Mouse (Mus musculus): ENCODE data around the gene Fam229a. TPM values are rescaled to one million over a fixed set of nuclear protein-coding genes. Genes with fewer than 3 reads are reported as not detected.

The Fam229a gene
- polyA plus RNA-seq (2014; fragmentation: Illumina TruSeq; extraction: RNeasy Lipid Tissue Mini Kit (QIAGEN cat#74804); ENCODE audit: low read depth, low replicate concordance), result not detected

DNA sequence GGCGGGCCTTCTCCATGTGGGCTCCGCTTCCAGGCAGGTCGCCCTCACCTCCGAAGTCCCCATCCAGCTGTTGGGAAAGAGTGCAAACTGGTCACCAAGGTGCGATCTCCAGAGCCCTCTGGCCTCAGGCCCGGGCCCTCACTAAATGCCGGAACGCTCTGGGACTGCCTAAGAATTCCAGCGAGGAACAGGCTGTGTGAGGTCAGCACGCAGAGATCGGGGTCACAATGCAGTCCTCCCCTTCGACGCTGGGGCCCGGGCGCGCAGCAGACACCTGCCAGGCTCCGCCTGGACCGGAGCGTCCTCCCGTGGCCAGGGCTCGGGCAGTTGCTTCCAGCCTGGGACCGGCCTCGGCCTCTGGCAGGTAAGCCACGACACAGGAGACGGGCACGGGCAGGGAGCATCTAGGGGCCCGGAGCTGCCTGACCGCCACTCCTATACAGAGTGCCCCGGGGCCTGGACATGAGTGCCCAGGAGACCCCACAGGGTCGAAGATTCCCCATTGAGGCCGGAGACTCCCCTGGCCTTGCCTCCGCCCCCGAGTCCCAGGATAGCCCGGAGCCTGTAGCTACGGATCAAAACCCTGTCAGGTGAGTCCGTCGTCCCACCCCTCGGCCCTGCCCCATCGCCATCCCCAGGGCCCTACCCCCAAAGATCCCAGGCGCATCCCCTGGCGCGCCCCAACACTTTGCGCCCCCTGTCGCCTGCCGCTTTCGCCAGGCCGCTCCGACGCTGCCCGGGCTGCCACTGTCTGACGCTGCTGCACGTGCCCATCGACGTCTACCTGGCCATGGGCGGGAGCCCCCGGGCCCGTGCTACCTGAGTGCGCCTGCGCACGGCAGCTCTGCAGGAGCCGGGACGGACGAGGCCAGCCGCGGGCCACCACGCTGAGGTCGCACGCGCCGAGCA, at the start of gene Fam229a, which contains the start of gene Tssk3:
Fam229a (plus strand) TSS at position 219 of the 909 bp plus-strand sequence.
Tssk3 (minus strand) TSS at position 51 of the 909 bp plus-strand sequence.

DNA sequence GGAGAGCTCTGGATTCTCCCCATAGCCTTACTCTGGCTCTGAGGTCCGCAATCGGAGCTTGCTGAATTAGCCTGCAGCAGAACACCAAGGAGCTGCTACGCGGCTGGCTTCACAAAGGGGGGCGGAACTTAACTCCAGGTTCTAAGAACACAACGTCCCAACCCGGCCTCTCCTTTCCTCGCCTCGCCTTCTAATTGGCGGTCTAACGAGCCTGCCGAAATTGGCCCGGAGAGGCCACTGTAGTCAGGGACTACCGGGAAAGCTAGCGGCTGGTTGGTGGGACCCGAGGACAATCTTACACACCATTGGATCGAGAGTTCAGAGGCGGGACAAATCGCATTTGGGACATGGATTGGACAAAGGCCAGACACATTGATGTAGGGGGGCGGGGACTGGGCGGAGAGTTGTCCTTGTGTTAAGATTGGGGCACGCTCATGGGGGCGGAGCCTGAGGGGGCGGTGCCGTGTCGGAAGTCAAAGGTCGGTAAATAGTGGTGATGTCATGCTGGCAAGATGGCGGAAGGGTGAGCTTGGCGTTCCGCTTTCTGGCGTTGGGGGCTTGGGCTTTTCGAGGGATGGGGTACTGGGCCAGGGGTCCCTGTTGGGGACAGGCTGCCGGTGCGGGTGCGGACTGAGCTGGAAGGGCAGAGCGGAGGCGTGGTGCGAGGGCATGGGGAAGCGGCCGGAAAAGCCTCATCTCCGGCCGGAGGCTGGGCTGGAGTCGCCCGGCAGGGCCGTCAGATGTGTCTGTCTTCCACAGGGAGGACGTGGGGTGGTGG, 29.6 kb upstream of the Fam229a start, which contains the start of gene Bsdc1:
Bsdc1 (plus strand) TSS at position 399 of the 778 bp plus-strand sequence.

DNA sequence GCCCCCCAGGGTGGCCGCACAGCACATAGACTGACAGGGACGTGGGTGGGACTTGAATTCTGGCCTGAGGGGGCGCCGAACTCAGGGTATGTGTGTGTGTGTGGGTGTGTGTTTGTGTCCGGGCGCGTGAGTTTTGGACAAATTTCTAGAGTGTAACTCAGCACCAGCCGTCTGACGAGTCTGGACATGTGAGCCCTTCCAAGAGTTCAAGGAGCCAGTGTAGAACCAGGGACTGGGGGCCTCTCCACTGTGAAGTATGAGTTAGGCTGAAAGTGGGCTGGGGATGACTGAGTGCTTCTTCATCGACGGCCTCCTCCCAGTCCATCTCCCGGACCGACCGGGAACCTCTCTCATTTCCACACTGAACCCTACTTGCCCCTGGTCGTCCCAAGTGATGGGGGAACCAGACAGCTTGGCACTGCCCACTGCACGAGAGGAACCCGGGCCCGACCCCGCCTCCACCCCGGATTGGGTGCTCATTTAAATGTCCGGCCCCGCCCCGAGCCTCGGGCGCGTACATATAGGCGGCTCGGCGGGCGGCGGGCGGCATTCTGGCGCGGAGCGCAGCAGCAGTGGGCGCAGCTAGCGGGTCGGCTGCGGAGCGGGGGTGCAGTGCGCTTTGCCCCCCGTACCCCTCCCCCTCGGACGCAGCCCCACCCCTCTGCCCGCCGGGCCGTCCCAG, 22.2 kb downstream of the Fam229a start, which contains the start of gene Marcksl1:
Marcksl1 (plus strand) TSS at position 496 of the 682 bp plus-strand sequence.

Other genes with a start within 250 kb of the Fam229a start
- 3.2 TPM for gene C77080, start 229.8 kb upstream of the Fam229a start, polyA plus RNA-seq (2014; fragmentation: Illumina TruSeq; extraction: RNeasy Lipid Tissue Mini Kit (QIAGEN cat#74804); ENCODE audit: low read depth, low replicate concordance)
- 0.28 TPM for gene Sync, start 203.6 kb upstream of the Fam229a start, polyA plus RNA-seq (2014; fragmentation: Illumina TruSeq; extraction: RNeasy Lipid Tissue Mini Kit (QIAGEN cat#74804); ENCODE audit: low read depth, low replicate concordance)
- gene Rbbp4, start 155.8 kb upstream of the Fam229a start, polyA plus RNA-seq (2014; fragmentation: Illumina TruSeq; extraction: RNeasy Lipid Tissue Mini Kit (QIAGEN cat#74804); ENCODE audit: low read depth, low replicate concordance), result 185 TPM
- gene Zbtb8os, start 155.5 kb upstream of the Fam229a start, polyA plus RNA-seq (2014; fragmentation: Illumina TruSeq; extraction: RNeasy Lipid Tissue Mini Kit (QIAGEN cat#74804); ENCODE audit: low read depth, low replicate concordance), result 152 TPM
- 1.8 TPM for gene Zbtb8a, start 113.1 kb upstream of the Fam229a start, polyA plus RNA-seq (2014; fragmentation: Illumina TruSeq; extraction: RNeasy Lipid Tissue Mini Kit (QIAGEN cat#74804); ENCODE audit: low read depth, low replicate concordance)
- 1.4 TPM for gene Zbtb8b, start 50.3 kb upstream of the Fam229a start, polyA plus RNA-seq (2014; fragmentation: Illumina TruSeq; extraction: RNeasy Lipid Tissue Mini Kit (QIAGEN cat#74804); ENCODE audit: low read depth, low replicate concordance)
- 11.0 TPM for gene Bsdc1, start 29.6 kb upstream of the Fam229a start, polyA plus RNA-seq (2014; fragmentation: Illumina TruSeq; extraction: RNeasy Lipid Tissue Mini Kit (QIAGEN cat#74804); ENCODE audit: low read depth, low replicate concordance)
- gene Tssk3, start 168 bp upstream of the Fam229a start, polyA plus RNA-seq (2014; fragmentation: Illumina TruSeq; extraction: RNeasy Lipid Tissue Mini Kit (QIAGEN cat#74804); ENCODE audit: low read depth, low replicate concordance), result not detected
- gene Marcksl1, start 22.4 kb downstream of the Fam229a start, polyA plus RNA-seq (2014; fragmentation: Illumina TruSeq; extraction: RNeasy Lipid Tissue Mini Kit (QIAGEN cat#74804); ENCODE audit: low read depth, low replicate concordance), result 11.3 TPM
- 40.4 TPM for gene Hdac1, start 51.5 kb downstream of the Fam229a start, polyA plus RNA-seq (2014; fragmentation: Illumina TruSeq; extraction: RNeasy Lipid Tissue Mini Kit (QIAGEN cat#74804); ENCODE audit: low read depth, low replicate concordance)
- 0.36 TPM for gene Lck, start 82.5 kb downstream of the Fam229a start, polyA plus RNA-seq (2014; fragmentation: Illumina TruSeq; extraction: RNeasy Lipid Tissue Mini Kit (QIAGEN cat#74804); ENCODE audit: low read depth, low replicate concordance)
- gene Fam167b, start 87.4 kb downstream of the Fam229a start, polyA plus RNA-seq (2014; fragmentation: Illumina TruSeq; extraction: RNeasy Lipid Tissue Mini Kit (QIAGEN cat#74804); ENCODE audit: low read depth, low replicate concordance), result 1.3 TPM
- gene Eif3i, start 109.5 kb downstream of the Fam229a start, polyA plus RNA-seq (2014; fragmentation: Illumina TruSeq; extraction: RNeasy Lipid Tissue Mini Kit (QIAGEN cat#74804); ENCODE audit: low read depth, low replicate concordance), result 24.8 TPM
- 35.3 TPM for gene Tmem234, start 109.5 kb downstream of the Fam229a start, polyA plus RNA-seq (2014; fragmentation: Illumina TruSeq; extraction: RNeasy Lipid Tissue Mini Kit (QIAGEN cat#74804); ENCODE audit: low read depth, low replicate concordance)
- gene Dcdc2b, start 123.1 kb downstream of the Fam229a start, polyA plus RNA-seq (2014; fragmentation: Illumina TruSeq; extraction: RNeasy Lipid Tissue Mini Kit (QIAGEN cat#74804); ENCODE audit: low read depth, low replicate concordance), result not detected
- gene Iqcc, start 127.9 kb downstream of the Fam229a start, polyA plus RNA-seq (2014; fragmentation: Illumina TruSeq; extraction: RNeasy Lipid Tissue Mini Kit (QIAGEN cat#74804); ENCODE audit: low read depth, low replicate concordance), result 10.3 TPM
- 2.4 TPM for gene Ccdc28b, start 132.8 kb downstream of the Fam229a start, polyA plus RNA-seq (2014; fragmentation: Illumina TruSeq; extraction: RNeasy Lipid Tissue Mini Kit (QIAGEN cat#74804); ENCODE audit: low read depth, low replicate concordance)
- gene Txlna, start 149.9 kb downstream of the Fam229a start, polyA plus RNA-seq (2014; fragmentation: Illumina TruSeq; extraction: RNeasy Lipid Tissue Mini Kit (QIAGEN cat#74804); ENCODE audit: low read depth, low replicate concordance), result 7.5 TPM
- gene Kpna6, start 181.6 kb downstream of the Fam229a start, polyA plus RNA-seq (2014; fragmentation: Illumina TruSeq; extraction: RNeasy Lipid Tissue Mini Kit (QIAGEN cat#74804); ENCODE audit: low read depth, low replicate concordance), result 60.6 TPM
- gene Tmem39b, start 205.6 kb downstream of the Fam229a start, polyA plus RNA-seq (2014; fragmentation: Illumina TruSeq; extraction: RNeasy Lipid Tissue Mini Kit (QIAGEN cat#74804); ENCODE audit: low read depth, low replicate concordance), result 0.40 TPM